Mouse (Mus musculus) myocyte (in vitro differentiated cells): ENCODE measurements around the gene Uqcc3. TPM values are rescaled to one million over a fixed set of nuclear protein-coding genes. Genes with fewer than 3 reads are reported as not detected.

Experiments used
- H3K27me3 ChIP-seq: one replicate; pipeline ENCODE4 v1.6.1; 2011; ENCODE audit not compliant: control insufficient read depth, insufficient read depth, insufficient read length
- H3K36me3 ChIP-seq: one replicate; pipeline ENCODE4 v1.6.1; 2011; ENCODE audit not compliant: control insufficient read depth, insufficient read depth
- H3K4me2 ChIP-seq: one replicate; pipeline ENCODE4 v1.6.1; 2011; ENCODE audit warnings: low read depth, control low read depth
- H3K4me3 ChIP-seq: one replicate; pipeline ENCODE4 v1.5.1; 2011; ENCODE audit warnings: mild to moderate bottlenecking, control low read depth, moderate library complexity
- H3K79me2 ChIP-seq: one replicate; pipeline ENCODE4 v1.6.1; 2011; ENCODE audit not compliant: control insufficient read depth, insufficient read depth
- H3ac ChIP-seq: one replicate; pipeline ENCODE4 v1.6.1; 2011; ENCODE audit not compliant: control insufficient read depth, insufficient read length
- CEBPB ChIP-seq: IDR thresholded peaks from 2 replicates; pipeline ENCODE4 v1.6.1; 2011; ENCODE audit warnings: mild to moderate bottlenecking, moderate library complexity; ENCODE audit not compliant: poor library complexity, insufficient read depth, severe bottlenecking
- E2F4 ChIP-seq: IDR thresholded peaks from one replicate; pipeline ENCODE4 v1.6.1; 2011; ENCODE audit warnings: mild to moderate bottlenecking, control low read depth, moderate library complexity; ENCODE audit not compliant: insufficient read depth
- MAX ChIP-seq: IDR thresholded peaks from one replicate; pipeline ENCODE4 v1.6.1; 2011; ENCODE audit warnings: low read depth, mild to moderate bottlenecking, control low read depth
- MYOD1 ChIP-seq, 3 experiments: IDR thresholded peaks; one replicate each; pipeline ENCODE4 v1.6.1; 2011; ENCODE audit warnings: control low read depth in 2 of 3, low read depth in 2 of 3, mild to moderate bottlenecking in 2 of 3, moderate library complexity in 1 of 3; ENCODE audit not compliant: insufficient read length in 2 of 3, control insufficient read depth in 1 of 3
- MYOG ChIP-seq, 3 experiments: IDR thresholded peaks; one replicate each; pipeline ENCODE4 v1.6.1; 2011; ENCODE audit warnings: control low read depth in 2 of 3, low read depth in 2 of 3, mild to moderate bottlenecking in 2 of 3; ENCODE audit not compliant: insufficient read length in 2 of 3, control insufficient read depth in 1 of 3, insufficient read depth in 1 of 3
- POLR2A ChIP-seq: IDR thresholded peaks from one replicate; pipeline ENCODE4 v1.6.1; 2011; ENCODE audit warnings: low read depth, mild to moderate bottlenecking, control low read depth, moderate library complexity; ENCODE audit not compliant: insufficient read length
- POLR2AphosphoS2 ChIP-seq: IDR thresholded peaks from one replicate; pipeline ENCODE4 v1.6.1; 2011; ENCODE audit warnings: low read depth, control low read depth; ENCODE audit not compliant: insufficient read length
- REST ChIP-seq: IDR thresholded peaks from one replicate; pipeline ENCODE4 v1.6.1; 2011; ENCODE audit warnings: mild to moderate bottlenecking, control low read depth, moderate library complexity; ENCODE audit not compliant: insufficient read depth, insufficient read length
- SRF ChIP-seq: IDR thresholded peaks from one replicate; pipeline ENCODE4 v1.6.1; 2011; ENCODE audit warnings: low read depth; ENCODE audit not compliant: control insufficient read depth, insufficient read length
- TCF12 ChIP-seq: IDR thresholded peaks from one replicate; pipeline ENCODE4 v1.6.1; 2011; ENCODE audit warnings: mild to moderate bottlenecking, control low read depth; ENCODE audit not compliant: poor library complexity, insufficient read depth, severe bottlenecking
- TCF3 ChIP-seq: IDR thresholded peaks from one replicate; pipeline ENCODE4 v1.6.1; 2011; ENCODE audit warnings: low read depth, control low read depth; ENCODE audit not compliant: insufficient read length
- USF1 ChIP-seq: IDR thresholded peaks from one replicate; pipeline ENCODE4 v1.6.1; 2011; ENCODE audit warnings: low read depth, mild to moderate bottlenecking, control low read depth, moderate library complexity
- polyA plus RNA-seq: library from polyadenylated mRNA; unstranded; fragments of >200 nt; fragmentation: generic; extraction: Trizol; gene quantifications from one replicate; pipeline ENCODE4 v1.2.1, GENCODE M21; 2012; ENCODE audit warnings: missing spikeins

Uqcc3 gene
- polyA plus RNA-seq, 1 experiment, result 37.0 TPM

DNA sequence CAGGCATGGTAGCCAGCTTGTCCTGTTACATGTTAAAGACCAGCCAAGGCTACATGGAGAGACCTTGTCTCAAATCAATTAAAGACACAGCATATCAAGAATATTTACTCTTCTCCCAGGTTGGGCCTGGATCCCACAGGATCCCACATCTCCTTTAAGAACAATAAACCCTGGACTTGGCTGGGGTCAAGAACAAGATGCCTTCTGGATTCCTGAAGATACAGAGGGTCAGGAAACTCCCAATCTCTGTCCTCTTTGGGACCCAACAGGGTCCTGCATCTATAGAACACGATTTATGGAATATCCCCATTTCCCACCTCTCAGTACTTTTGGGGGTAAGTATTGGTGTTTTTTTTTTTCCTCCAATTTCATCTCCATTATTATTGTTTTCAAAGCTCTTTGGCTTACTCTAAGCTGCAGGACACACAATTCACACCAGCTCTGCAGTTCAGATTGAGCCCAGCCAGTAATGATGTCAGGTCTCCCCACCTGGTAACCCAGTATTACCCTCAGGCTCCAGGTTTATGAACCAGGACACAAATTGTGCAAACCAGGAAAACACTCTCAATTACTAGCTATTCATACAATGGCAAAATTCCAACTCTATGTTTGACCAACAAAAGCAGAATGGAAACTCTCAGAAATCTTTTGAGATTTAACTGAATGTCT, 6.3 kb upstream of the Uqcc3 start:
- Histone ChIP-seq H3K4me2 (peak overlapping the region; percentile 95), H3ac (no peak overlapping the region), H3K36me3 (no peaks in the 10 kb centered on the region), H3K4me3 (peak overlapping the region; percentile 53), H3K27me3 (no peaks in the 10 kb centered on the region), H3K79me2 (peaks cover 23% of the 10 kb centered on the region)
- no peak for TF ChIP-seq REST
- no peak for TF ChIP-seq E2F4
- no peak for TF ChIP-seq TCF3
- TF ChIP-seq MYOD1 (IDR thresholded peaks at IDR 0.05; ENCODE audit: control insufficient read depth in 1 of 3, insufficient read length in 2 of 3, low read depth in 2 of 3), result no peak
- no peak for TF ChIP-seq TCF12
- no peak for TF ChIP-seq USF1
- no peak for TF ChIP-seq CEBPB
- no peak for TF ChIP-seq POLR2A
- TF ChIP-seq POLR2AphosphoS2, result no peak
- no peak for TF ChIP-seq MYOG (IDR thresholded peaks at IDR 0.05; ENCODE audit: control insufficient read depth in 1 of 3, insufficient read depth in 1 of 3, insufficient read length in 2 of 3, low read depth in 2 of 3)
- TF ChIP-seq MAX, result no peak
- TF ChIP-seq SRF, result no peak

DNA sequence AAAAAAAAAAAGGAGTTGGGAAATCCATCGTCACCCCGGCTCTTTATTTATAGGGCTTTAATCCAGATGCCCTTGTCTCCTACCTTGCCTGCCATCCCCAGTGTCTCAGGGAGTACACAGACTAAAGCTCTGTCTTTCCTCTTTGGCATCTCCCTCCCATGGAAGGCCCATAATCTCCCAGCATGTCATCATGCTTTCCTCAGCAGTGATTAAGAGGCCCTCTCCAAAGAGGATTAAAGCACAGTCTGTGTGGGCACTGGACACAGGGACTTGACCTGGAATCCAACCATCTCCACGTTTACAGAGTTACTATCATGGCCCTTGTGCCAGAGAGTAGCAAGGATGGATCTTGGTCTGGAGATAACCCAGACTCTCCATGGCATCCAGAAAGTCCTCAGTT, 2.9 kb upstream of the Uqcc3 start, which contains the start of the genes Lbhd1 and Gm49403:
Gene Lbhd1, plus strand, starts transcription at position 117 of the 400 bp plus-strand sequence.
Gene Gm49403, plus strand, starts transcription at position 315 of the 400 bp plus-strand sequence.
- Histone ChIP-seq H3K4me2 (no peak within 1 kb of the TSS), H3ac (no peak within 1 kb of the TSS), H3K27me3 (no peaks in the 10 kb centered on the region), H3K4me3 (no peak within 1 kb of the TSS), H3K79me2 (peaks cover 3% of the 10 kb centered on the region), H3K36me3 (no peaks in the 10 kb centered on the region)
- TF ChIP-seq TCF12 (no peak), POLR2A (no peak), POLR2AphosphoS2 (no peak), MAX (no peak), E2F4 (no peak), CEBPB (no peak), USF1 (no peak)

DNA sequence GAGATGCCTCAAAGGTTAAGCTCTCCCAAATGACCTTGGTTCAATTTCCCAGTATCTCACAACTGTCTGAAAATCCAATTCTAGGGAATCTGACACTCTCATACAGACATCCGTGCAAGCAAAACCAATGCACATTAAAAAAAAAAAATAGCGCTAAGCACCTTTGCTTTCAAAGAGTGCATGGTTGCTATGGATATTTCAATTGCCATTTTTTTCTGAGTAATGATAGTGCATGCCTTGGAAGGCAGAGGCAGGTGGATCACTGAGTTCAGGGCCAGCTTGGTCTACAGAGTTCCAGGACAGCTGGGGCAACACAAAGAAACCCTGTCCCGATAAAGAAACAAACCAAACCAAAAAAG, 290 bp upstream of the Uqcc3 start:
- no peaks in the 10 kb centered on the region for H3K79me2 ChIP-seq

DNA sequence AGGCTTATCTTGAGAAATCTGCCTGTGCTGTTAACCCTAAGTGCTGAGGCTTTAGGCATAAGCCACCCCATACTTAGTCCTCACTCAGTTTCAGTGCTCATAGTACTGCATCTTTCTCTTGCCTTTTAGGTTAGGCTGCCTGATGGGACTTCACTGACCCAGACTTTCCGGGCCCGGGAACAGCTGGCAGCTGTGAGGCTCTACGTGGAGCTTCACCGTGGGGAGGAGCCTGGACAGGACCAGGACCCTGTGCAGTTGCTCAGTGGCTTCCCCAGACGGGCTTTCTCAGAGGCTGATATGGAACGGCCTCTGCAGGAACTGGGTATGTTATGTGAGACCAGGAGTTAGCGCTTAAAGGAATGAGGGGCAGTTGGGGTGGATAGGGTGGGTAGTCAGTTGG, 5.7 kb downstream of the Uqcc3 start:
- no peak overlapping the region for H3ac ChIP-seq

More for the DNA sequence above, 290 bp upstream of the Uqcc3 start:
- Histone ChIP-seq H3K4me3 (peak overlapping the region; percentile 72), H3ac (peak overlapping the region; percentile 31), H3K27me3 (no peaks in the 10 kb centered on the region), H3K4me2 (peak overlapping the region; percentile 93), H3K36me3 (peaks cover 9% of the 10 kb centered on the region)
- TF ChIP-seq USF1 (no peak), SRF (no peak), POLR2AphosphoS2 (no peak), TCF3 (no peak), REST (no peak), POLR2A (no peak), MYOD1 (IDR thresholded peaks at IDR 0.05; ENCODE audit: control insufficient read depth in 1 of 3, insufficient read length in 2 of 3, low read depth in 2 of 3) (no peak), TCF12 (no peak), E2F4 (no peak), CEBPB (no peak), MYOG (IDR thresholded peaks at IDR 0.05; ENCODE audit: control insufficient read depth in 1 of 3, insufficient read depth in 1 of 3, insufficient read length in 2 of 3, low read depth in 2 of 3) (no peak), MAX (no peak)

DNA sequence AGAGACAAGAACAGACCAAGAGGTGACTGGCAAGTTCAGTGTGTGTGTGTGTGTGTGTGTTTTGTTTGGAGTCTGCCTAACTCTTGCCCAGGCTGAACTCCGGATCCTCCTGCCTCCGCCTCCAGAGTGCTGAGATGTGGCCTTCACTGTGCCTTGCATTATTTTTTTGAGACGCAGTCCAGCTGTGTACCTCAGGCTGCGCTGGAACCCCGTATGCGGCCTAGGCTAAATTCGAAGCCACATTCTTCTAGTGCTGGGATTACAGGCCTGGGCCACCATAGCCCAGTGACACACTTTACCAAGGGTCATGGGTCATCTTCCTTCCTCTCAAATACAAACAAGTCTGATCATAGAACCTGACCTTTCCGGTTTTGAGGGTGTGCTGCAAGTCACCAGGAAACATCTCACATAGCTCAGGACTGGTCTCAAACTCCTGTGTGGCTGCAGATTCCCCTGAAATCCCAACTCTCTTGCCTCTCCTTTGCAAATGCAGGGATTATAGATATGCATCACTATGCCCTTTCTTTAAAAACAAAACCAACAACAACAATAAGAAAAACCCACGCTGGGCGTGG, 8.4 kb downstream of the Uqcc3 start:
- peak overlapping the region; percentile 97 for H3K4me2 ChIP-seq
- peak overlapping the region; percentile 80 for H3ac ChIP-seq
- peak overlapping the region; percentile 77 for H3K4me3 ChIP-seq
- TF ChIP-seq MAX (no peak), SRF (no peak), TCF3 (no peak), MYOD1 (IDR thresholded peaks at IDR 0.05; ENCODE audit: control insufficient read depth in 1 of 3, insufficient read length in 2 of 3, low read depth in 2 of 3) (no peak), POLR2AphosphoS2 (no peak)
- peaks cover 19% of the 10 kb centered on the region for H3K79me2 ChIP-seq
- H3K36me3 ChIP-seq, result peaks cover 34% of the 10 kb centered on the region
- no peaks in the 10 kb centered on the region for H3K27me3 ChIP-seq

More for the DNA sequence above, 5.7 kb downstream of the Uqcc3 start:
- H3K36me3 ChIP-seq, result peaks cover 34% of the 10 kb centered on the region
- no peak overlapping the region for H3K4me3 ChIP-seq
- H3K27me3 ChIP-seq, result no peaks in the 10 kb centered on the region
- TF ChIP-seq MYOG (IDR thresholded peaks at IDR 0.05; ENCODE audit: control insufficient read depth in 1 of 3, insufficient read depth in 1 of 3, insufficient read length in 2 of 3, low read depth in 2 of 3) (peak in 1 of 3 experiments; percentile 9), REST (no peak)
- H3K4me2 ChIP-seq, result no peak overlapping the region
- peaks cover 19% of the 10 kb centered on the region for H3K79me2 ChIP-seq
